Mouse (Mus musculus) adrenal gland, adult 18-20 months (tissue): ENCODE data around the gene 4930451I11Rik. TPM values are rescaled to one million over a fixed set of nuclear protein-coding genes. Genes with fewer than 3 reads are reported as not detected.

Experiments
- DNase-seq, 2 experiments: peaks; one replicate each; pipeline ENCODE4 v3.0.0; 2021 to 2022; ENCODE audit warnings: low spot score in 2 of 2
- total RNA-seq, 2 experiments: library from RNA; stranded (reverse); gene quantifications; 1 replicate in 1 of 2; 2 replicates in 1 of 2; pipeline ENCODE4 v1.2.3; 2021

4930451I11Rik gene
- total RNA-seq, 2 experiments from 2014 or later = not detected

DNA sequence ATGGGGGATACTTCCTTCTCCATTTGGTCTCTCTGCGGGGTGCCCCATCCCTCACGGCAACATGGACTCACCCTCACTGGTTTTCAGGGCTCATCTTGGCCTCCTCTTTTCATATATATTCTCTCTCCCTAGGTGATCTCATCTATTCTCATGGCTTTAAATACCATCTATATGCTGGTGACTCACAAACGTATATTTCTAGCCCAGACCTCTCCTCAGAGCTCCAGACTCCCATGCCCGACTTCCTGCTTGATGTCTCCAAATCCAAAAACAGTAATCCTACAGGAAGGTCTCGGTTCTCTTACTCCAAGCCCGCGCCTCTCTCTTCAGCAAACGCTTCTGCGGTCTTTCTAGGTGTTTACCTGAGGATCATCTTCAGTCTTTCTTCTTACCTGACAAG lies 11.8 kb upstream of the 4930451I11Rik start:
- no peak for DNase-seq

DNA sequence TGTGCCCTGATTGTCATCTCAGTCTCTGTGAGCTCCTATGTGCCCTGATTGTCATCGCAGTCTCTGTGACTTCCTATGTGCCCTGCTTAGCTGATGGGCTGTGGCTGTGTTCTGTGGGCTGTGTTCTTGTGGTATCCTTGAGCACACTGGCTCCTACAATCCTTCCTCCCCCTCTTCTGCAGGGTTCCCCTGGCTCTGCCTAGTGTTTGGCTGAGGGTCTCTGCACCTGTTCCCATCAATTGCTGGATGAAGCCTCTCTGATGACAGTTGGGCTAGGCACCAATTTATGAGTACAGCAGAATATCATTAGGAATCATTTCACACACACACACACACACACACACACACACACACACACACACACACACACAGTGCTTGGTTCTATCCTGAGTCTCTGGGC lies 1.9 kb upstream of the 4930451I11Rik start:
- DNase-seq = no peak

DNA sequence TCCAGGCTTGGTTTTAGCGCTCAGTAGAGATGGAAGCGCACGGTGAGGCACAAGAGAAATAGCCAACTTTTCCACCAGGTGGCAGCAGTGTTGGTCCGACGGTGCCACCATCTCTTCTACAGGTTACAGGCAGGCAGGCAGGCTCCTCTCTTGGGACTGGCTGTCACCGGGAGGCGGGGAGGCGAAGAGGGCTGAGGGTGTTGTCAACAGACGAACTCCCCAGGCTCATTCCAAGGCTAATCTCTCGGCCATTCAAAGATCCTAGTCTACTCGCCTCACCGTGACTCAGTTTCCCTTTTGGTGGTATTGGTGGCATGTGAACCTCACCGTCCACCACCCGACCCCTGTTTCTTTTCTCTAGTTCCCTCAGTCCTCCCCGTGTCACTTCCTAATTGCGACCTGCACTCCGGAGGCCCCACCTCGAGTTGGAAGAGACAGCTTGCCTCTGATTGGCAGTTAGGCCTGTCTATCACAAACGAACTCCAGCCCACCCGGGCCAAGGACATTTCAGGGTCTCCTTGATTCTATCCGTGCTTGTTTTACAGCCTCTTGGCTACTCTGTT lies 678 bp upstream of the 4930451I11Rik start:
- DNase-seq = peak; percentile 71 to 73

DNA sequence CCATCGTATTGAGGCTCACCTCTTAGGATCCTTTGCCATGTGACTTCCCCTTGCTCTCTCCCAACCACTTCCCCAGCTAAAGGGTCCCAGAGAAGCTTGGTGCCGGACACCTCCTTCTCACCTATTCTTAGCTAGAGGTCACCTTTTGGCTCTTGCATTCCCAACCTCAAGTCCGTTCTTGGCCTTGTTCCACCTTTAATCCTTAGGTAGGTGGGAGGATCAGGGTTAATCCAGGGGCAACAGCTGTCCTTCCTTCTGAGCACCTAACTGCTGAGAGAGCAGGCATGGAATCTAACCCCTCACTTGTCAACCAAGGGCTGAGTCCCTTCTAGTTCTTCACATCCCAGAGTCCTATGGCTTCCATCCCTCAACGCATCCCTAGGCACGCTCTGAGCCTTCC lies 5.5 kb downstream of the 4930451I11Rik start:
- DNase-seq = no peak

DNA sequence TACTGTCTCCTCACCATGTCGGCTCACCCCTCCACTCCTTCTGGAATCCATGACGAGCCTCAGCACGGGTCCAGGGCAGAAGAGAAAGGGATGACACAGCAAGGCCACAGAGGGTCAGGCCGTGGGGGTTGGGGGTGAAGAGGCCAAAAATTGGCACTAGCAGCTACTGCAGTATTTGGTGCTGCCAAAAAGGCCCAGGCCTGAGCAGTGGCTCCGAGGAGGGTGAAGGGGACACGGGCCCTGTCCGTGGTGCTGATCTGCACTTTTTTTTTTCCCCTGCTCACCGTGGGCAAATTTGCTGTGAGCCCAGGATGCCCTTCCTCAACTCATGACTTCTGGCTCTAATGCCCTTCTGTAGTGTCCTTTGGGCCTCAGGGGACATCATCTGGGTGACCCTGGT lies 6.0 kb downstream of the 4930451I11Rik start:
- DNase-seq = peak in 1 of 2 experiments; percentile 25

DNA sequence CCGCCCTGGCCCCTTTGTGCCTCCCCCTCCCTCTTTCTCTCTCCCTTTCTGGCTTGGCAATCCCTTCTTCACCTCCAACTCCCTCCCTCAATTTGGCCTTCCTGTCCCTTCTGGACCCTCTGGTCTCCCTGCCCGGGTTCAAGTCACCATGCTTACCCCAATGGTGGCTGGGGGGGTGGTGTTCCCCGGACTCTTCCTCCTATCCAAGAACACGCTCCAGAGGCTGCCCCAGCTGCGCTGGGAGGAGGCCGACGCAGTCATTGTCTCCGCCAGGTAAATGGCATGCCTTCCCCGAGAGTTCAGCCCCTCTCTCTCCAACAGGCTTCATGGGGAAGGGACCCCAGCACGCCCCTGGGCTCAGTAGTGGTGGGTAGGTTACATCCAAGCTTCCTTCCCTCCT lies 7.5 kb downstream of the 4930451I11Rik start:
- no peak for DNase-seq

DNA sequence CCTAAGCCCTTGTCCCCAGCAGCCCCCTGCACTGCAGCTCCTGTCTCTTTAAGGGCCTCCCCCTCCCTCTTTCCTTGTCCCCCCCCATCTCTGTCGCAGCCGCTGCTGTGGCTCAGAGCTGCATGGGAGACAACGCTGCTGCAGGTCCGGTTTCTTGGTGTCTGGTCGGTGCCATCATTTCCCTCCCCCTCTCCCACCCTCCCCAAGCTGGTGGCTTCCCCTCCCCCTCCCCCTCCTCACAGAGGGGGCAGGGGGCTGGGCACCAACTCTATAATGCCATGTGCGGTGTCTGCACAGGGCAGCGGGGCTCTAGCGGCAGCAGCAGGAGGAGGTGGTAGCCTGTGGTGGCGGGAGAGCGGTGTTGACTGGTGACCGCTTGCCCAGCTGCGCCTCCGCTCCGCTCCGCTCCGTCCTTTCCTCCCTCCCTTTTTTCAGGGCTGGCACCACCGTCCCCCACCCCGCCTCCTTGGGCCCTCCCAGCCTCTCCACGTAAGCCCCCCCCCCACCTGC lies 8.2 kb downstream of the 4930451I11Rik start:
- DNase-seq = no peak

DNA sequence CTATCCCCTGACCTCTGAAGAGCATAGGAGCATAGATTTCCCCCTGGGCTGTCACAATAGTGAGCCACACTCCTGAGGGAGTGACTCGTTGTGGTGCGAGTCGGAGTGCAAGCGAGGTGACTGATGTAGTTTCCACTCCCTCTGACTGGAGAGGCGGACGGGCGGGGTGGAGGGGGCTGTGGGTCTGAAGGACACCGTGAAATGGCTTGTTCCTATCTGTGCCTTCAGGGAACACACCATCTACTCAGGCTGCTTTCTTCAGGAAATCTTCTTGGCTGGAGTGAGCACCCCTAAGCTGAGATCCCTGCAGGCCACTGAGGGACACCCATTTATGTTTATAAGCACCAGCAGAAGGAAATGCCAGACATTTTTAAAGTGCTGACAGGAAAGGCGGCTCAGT lies 8.7 kb downstream of the 4930451I11Rik start:
- DNase-seq = no peak

DNA sequence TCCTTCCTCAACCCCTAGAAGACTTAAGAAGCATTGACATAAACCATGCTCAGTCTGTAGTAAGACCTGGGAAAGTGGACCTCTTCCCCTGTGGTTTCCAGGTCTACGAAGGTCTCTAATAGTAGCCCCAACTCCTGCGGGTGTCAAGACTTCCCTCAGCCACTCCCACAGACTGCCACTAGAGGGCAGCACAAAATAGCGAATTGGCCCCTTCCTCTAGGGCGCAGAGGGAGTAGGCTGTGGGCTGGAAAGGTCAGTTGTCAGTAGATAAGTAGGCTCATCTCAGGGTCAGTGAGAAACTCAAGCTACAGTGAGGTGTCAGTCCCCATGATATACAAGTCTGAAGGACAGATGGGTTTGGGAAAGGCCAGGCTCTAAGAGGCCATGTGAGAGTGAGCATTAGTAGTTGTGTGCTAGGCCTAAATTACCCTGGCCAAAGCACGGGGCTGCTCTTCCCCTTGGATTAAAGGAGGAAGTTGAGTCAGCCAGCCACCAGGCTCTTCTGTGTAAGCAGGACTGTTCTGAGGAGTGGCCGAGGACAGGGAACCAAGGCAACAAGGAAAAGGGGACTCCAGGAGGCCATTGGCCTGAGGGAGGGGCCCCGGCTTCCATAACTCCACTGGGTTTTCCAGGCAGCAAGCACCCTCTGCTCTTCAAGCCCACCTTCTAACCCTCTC lies 9.5 kb downstream of the 4930451I11Rik start:
- DNase-seq = peak; percentile 85 to 86

DNA sequence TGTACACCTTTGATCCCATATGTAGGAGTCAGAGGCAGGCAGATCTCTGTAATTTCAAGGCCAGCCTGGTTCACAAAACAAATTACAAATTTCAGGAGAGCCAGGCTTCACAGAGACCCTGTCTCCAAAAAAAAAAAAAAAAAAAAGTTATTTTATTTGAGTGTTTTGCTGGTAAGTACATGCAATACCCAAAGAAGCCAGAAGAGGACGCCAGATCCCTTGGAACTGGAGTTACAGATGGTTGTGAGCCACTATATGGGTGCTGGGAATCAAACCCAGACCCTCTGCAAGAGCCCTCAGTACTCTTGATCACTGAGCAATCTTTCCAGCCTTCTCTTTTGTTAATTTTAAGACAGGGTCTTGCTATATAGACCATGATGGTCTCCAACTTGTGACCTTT lies 12.6 kb downstream of the 4930451I11Rik start:
- no peak for DNase-seq

DNA sequence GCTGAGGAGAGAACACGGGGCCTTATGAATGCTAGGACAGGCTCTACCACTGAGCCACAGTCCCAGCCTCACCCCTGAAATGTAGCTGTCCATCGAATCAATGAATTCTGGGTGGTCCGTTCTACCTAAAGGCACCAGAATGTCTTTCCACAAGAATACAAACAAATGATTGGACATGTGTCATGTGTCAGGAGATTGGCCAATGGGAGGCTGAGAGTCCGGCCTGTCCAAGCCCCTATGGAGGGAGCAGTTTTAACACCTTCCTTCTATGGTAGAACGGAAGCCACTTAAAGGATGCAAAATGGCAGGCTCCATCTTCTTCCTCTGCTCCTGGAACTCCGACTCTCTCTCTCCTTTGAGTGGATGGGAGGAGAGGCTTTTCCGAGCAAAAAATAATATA lies 13.8 kb downstream of the 4930451I11Rik start:
- no peak for DNase-seq

DNA sequence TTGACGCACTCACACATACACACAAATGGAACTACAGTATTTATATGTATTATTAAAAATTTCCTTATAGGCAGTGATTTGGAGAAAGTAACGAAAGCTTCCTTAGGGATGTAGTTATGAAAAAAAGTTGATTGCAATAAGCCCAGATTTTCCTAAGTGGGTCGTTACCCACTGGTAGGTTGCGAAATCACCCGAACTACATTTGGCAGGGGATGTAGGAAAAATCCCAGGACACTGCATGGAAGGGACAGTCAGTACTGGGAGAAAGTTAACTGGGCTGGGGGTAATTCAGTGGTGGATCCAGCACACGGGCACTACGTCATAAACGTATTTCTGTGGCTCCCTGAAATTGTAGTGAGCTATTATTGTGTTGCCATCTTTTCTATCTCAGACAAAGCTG lies 14.9 kb downstream of the 4930451I11Rik start:
- DNase-seq = no peak

DNA sequence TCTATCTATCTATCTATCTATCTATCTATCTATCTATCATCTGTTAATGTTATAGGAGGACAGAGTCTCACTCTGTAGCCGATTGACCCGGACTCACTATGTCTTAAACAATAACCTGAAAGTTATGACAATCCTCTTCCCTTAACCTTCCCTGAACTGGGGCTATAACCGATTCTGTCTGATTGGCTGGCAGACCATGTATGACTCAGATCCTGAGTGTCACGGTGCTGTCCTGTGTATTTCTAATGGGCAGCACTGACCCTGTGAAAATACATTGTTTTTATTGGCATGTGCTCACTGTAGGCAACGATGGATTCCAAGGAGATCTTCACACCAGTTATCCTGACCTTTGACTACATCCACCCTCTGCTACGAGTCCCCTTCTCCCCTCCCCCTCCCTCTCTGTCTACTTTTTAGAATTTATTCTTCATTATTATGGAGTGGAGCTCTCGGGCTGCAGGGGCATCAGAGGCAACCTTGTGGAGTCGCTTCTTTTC lies 15.7 kb downstream of the 4930451I11Rik start:
- no peak for DNase-seq

DNA sequence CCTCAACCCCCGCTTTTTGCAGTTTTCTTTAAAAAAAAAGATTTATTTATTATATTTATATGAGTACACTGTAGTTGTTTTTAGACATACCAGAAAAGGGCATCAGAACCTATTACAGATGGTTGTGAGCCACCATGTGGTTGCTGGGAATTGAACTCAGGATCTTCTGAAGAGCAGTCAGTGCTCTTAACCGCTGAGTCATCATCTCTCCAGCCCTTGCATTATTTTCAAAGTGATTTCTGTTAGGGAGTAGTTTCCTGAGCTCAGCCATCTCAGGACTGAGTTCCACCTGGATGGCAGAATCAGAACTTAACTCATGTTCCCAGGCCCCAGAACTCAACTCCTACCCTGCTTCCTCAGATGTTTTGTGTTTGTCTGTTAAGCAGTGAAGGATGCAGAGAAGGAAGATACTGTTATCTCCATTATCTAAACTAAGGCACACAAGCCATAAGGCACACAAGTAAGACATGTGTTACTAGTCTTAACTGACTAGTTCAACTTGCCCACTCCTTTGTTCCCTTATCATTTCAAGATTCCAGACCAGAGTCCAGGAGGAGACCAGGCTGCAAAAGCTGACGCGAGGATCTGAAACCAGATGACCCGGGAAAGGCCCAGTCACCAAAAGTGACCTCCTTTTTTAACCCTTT lies 21.6 kb downstream of the 4930451I11Rik start:
- no peak for DNase-seq

DNA sequence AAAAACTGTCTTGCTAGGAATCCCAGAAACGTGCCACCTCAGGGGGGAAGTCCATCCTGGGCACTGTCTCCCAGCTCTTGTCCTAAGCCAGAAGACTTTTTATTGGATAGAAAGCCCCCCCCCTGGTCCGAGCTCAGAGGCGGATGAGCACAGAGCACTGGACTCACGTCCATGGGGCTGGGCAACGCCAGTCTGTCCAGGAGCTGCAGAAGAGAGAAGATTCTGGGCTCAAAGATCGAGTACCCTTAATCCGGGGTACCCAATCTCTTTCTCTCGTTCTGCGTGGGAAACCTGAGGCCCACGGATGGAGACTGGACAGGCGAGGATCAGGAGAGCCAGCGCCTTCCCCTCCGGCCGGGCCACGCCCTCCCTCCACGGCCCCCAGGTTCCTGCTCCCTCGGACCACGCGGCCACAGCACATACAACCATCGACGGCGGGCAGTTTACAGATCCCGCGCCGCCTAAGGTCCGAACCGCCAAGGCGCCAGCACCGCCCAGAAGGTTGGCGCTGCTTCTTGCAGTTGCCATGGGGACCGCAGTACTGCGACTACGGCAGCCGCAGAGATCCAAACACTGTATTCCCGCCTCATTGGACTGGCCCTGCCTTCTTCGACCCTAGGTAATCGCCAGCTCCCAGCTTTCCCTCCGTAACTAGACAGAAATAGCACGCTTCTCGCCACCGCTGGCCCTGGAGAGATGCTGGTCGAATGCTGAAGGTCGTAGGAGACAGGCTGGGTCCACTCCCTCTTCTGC lies 22.6 kb downstream of the 4930451I11Rik start:
- DNase-seq = peak; percentile 73 to 76

DNA sequence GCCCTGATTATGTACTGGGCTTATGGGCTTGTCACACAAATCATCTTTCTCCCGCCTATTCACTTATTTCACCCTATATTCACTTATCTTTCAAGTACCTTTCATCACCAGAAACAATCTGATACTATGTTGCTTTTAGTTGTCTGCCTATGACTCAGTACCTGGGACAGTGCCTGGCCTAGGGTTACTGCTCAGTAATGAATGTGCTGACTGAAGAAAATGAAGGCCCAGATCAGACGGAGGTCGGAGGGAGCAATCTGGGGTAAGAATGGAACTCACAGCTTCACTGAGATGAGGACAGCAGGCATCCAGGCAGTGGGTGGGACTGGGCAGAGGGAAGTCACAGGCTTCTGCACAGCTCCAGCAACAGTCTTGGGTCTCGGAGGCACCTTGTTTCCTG lies 24.0 kb downstream of the 4930451I11Rik start:
- no peak for DNase-seq

DNA sequence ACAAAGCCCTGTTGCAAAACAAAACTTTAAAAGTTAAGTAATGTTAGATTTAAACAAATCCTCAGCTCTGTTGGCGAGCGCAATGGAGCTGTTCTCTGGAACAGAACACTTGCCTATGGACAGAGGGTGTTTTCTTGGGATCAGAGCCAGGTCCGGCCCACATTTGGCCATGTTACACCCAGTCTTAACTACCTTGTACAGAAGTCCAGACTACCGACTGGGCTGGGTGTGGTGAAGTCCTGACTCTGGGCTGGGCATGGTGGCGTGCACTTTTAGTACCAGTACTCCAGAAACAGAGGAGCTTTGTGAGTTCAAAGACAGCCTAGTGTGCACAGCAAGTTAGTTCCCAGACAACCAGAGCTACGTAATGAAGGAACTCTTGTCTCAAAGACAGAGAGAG lies 24.5 kb downstream of the 4930451I11Rik start:
- no peak for DNase-seq

DNA sequence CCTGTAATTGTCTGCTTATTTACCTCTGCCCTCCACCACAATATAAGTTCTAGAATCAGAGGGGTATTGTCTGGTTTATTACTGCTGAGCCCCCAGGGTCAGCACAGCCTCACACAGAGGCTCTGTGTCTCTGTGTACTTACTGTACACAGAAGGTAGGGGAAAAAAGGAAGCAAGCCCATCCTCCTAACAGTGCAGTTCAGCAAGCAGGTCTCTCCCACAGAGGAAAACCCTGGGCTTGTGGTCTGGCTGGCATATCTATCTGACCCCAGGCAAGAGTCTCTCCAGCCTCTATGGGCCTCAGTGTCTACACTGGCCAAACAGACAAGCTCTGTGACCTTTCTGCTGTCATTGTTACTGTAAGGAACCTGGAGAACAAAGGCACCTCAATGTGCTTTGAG lies 27.7 kb downstream of the 4930451I11Rik start:
- DNase-seq = peak in 1 of 2 experiments; percentile 14

DNA sequence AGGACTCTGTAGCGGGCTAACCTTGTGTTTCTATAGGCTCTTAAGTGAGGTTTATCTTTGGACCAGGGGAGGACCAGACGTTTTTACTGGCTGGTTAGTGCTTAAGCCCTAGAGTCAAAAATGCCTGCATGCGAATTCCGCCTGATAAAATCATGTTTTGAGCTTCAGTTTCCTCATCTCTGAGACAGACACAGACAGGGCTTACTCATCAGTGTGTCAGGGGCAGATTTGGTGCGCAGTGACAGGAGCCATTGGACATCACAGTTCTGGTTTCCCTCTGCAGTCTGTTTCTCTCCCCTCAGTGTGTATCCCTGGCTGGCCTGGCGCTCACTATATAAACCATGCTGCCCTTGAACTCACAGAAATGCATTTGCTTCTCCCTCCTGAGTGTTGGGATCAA lies 28.3 kb downstream of the 4930451I11Rik start:
- DNase-seq = no peak

DNA sequence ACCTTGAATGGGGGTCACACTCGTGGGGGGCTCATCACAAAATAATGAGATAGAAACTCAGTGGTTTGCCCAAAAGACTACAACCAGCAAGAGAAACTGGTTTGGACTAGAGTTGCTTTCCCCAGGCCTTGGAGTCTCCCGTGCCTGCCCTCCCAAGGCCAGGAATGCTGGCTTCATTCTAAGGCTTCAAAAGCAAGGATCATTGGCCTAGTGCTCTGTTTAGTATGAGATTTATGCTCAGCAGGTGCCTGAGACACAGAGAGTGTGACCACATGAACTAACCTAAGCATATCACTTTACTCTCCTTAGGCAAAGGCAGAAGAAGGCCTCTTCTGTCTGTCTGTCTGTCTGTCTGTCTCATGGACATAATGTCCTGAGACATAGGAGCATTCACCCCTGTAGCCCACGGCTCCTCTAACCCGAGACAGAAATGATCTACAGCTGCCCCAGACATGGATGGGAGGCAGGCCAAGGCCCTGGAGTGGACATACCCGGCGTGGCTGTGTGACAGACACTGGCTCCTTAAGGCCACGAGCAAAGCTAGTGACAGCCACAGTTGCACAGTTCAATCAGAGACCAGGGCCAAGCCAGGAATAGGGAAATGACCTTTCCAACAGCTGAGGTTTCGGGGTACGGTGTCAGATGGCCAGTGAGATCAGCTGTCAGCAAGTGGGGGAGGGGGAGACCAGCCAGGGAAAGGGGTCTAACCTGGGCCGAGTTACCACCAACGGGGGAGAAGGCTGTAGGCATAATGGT lies 29.1 kb downstream of the 4930451I11Rik start:
- DNase-seq = no peak

DNA sequence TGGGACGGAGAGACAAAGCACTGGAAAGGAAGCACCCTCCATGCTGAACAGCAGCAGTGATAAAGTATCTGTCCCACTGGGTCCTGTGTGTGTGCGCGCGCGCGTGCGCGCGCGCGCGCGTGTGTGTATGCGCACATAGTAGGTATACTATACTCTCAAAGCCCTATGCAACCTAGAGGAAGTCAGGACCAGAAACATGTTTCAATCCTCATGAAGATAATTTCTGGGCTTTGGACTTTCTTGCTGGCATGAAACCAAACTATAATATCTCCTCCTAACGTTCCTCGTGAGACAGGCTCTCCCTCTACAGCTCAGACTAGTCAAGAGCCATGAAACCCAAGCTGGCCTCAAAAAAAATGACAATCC lies 30.4 kb downstream of the 4930451I11Rik start:
- no peak for DNase-seq
